Mouse (Mus musculus) lung, embryonic 15.5 days (tissue): ENCODE data around the gene Pla2g2c. TPM values are rescaled to one million over a fixed set of nuclear protein-coding genes. Genes with fewer than 3 reads are reported as not detected.

Experiments used
- ATAC-seq: fragments of 200-750 bp; cut with Nextera tagmentation; 2 replicates; pipeline ENCODE4 v1.8.0; 2017; ENCODE audit warnings: moderate number of reproducible peaks, borderline replicate concordance; ENCODE audit not compliant: low FRiP score, low TSS enrichment; ENCODE audit errors: extremely low read depth
- H3K27ac ChIP-seq: fragments of 300-500 bp; sonication (generic); 2 replicates; pipeline ENCODE4 v1.5.1; 2015; ENCODE audit warnings: moderate library complexity, mild to moderate bottlenecking, inconsistent platforms
- H3K27me3 ChIP-seq: fragments of 300-500 bp; sonication (generic); 2 replicates; pipeline ENCODE4 v1.6.1; 2015; ENCODE audit warnings: inconsistent platforms
- H3K36me3 ChIP-seq: fragments of 300-500 bp; sonication (generic); 2 replicates; pipeline ENCODE4 v1.6.1; 2015; ENCODE audit warnings: inconsistent platforms
- H3K4me1 ChIP-seq: fragments of 300-500 bp; sonication (generic); 2 replicates; pipeline ENCODE4 v1.6.1; 2015; ENCODE audit warnings: inconsistent platforms
- H3K4me2 ChIP-seq: fragments of 300-500 bp; sonication (generic); 2 replicates; pipeline ENCODE4 v1.6.1; 2015; ENCODE audit warnings: inconsistent platforms, mild to moderate bottlenecking, moderate library complexity
- H3K4me3 ChIP-seq: fragments of 300-500 bp; sonication (generic); 2 replicates; pipeline ENCODE4 v1.5.1; 2015; ENCODE audit warnings: mild to moderate bottlenecking, inconsistent platforms
- H3K9ac ChIP-seq: fragments of 300-500 bp; sonication (generic); 2 replicates; pipeline ENCODE4 v1.6.1; 2015; ENCODE audit warnings: inconsistent platforms
- H3K9me3 ChIP-seq: fragments of 300-500 bp; sonication (generic); 2 replicates; pipeline ENCODE4 v1.6.1; 2016; ENCODE audit warnings: inconsistent platforms
- WGBS: fragments of 180-500 bp; shearing (Covaris S2); methylation state at CpG from one replicate; pipeline ENCODE4 v1.1.7; 2015; 5-methylcytosine and 5-hydroxymethylcytosine counted together
- polyA plus RNA-seq: library from polyadenylated mRNA; unstranded; fragments of >200 nt; fragmentation: Nextera tagmentation; extraction: Ambion mirVana; gene quantifications from 2 replicates; pipeline ENCODE4 v1.2.1, GENCODE M21; 2015

Gene Pla2g2c
- 0.13 and 0.30 TPM in 2 replicates for polyA plus RNA-seq

DNA sequence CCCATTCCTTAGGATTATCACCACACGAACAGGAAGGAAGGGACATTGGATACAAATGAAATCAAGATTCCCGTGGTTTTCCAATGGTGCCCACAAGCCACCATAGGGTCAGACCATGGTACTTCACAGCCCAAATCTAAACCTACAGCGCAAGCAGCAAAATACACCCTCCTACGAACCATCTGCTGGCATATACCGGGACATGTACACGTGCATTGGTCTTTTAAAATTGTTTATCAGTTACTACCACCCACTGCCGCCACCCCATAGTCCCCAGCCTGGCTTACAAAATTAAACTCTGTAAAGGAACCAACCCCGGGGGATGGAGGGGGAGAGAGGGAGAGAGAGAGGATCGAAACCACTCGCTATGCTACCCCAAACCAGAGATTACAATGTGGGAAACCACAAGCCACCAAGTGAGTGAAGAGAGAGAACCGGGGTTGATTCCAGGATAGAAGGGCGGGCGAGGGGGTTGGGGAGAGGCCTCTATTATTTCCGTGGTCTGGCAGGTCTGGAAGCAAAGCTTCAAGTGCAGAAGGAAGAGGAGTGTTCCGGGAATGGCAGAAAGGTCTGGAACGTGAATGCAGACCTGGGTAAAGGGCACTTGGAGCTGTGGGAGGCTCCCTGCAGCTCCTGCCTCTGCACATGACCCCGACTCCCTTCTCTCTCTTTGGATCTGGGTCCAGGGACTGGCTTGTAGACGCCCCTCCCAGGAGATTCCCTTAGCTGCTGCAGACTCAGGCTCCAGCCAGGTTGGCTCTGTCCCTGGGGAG is at the start of gene Pla2g2c:
Gene Pla2g2c (plus strand): TSS at position 439 of the 773 bp plus-strand sequence.
- Histone ChIP-seq H3K27me3 (peaks cover 14% of the 10 kb centered on the region; the same call in 1 of the 2 replicates), H3K9ac (peak within 1 kb of the TSS; percentile 23; the same call in 1 of the 2 replicates), H3K27ac (peak within 1 kb of the TSS; percentile 51), H3K9me3 (no peaks in the 10 kb centered on the region), H3K36me3 (no peaks in the 10 kb centered on the region), H3K4me3 (peak within 1 kb of the TSS; percentile 26), H3K4me1 (peaks cover 48% of the 10 kb centered on the region), H3K4me2 (peak within 1 kb of the TSS; percentile 54)
- 34% methylated on average over 18 of the region's 18 CpGs for WGBS
- no peak for ATAC-seq

DNA sequence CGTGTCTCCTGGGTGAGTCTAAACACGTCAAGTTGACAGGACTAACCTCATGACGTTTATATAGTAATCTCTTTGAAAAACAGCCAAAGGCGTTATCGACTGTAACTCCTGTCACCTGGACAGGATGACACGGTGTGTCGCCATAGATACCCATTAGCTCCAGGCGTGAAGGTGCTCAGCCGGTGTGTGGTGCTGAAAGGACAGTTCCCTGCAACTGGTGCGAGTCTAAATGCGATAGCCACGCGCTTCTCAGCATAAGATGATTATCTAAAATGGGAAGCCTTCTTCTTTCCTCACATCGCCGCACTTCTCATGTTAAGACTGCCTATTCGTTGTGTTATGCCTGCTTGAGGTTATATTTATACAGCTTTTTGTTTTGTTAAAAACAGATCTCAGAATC is 48.1 kb upstream of the Pla2g2c start:
- WGBS: 9% methylated on average over 16 of the region's 16 CpGs
- Histone ChIP-seq H3K4me2 (no peak overlapping the region), H3K9me3 (no peaks in the 10 kb centered on the region), H3K27me3 (peaks cover 6% of the 10 kb centered on the region), H3K27ac (no peak overlapping the region), H3K9ac (no peak overlapping the region), H3K4me1 (peaks cover 3% of the 10 kb centered on the region; the same call in 1 of the 2 replicates), H3K36me3 (no peaks in the 10 kb centered on the region), H3K4me3 (no peak overlapping the region)
- no peak for ATAC-seq

DNA sequence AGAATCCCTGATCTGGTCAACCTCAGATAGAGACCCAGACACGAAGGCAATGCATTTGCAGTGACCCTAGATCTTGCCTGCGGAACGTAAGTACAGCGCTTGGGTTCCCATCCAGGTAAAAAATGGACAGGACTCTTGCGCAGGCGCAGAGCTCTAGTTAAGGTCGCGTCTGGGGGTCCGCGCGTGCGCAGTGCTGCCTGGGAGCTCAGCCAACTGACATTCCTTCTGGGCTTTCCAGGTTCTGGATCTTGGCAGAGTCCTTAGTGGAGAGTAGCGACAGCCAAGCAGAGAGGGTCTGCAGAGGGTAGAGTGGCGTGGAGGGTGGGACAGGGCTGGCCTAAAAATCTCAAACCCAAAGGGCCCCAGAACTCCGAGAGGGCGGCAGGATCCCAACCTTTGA is 47.0 kb upstream of the Pla2g2c start:
- Histone ChIP-seq H3K9me3 (no peaks in the 10 kb centered on the region), H3K4me1 (peaks cover 3% of the 10 kb centered on the region; the same call in 1 of the 2 replicates), H3K36me3 (no peaks in the 10 kb centered on the region), H3K4me2 (no peak overlapping the region), H3K4me3 (no peak overlapping the region), H3K27me3 (peaks cover 6% of the 10 kb centered on the region), H3K27ac (no peak overlapping the region), H3K9ac (no peak overlapping the region)
- 21% methylated on average over 16 of the region's 16 CpGs for WGBS
- ATAC-seq: no peak

DNA sequence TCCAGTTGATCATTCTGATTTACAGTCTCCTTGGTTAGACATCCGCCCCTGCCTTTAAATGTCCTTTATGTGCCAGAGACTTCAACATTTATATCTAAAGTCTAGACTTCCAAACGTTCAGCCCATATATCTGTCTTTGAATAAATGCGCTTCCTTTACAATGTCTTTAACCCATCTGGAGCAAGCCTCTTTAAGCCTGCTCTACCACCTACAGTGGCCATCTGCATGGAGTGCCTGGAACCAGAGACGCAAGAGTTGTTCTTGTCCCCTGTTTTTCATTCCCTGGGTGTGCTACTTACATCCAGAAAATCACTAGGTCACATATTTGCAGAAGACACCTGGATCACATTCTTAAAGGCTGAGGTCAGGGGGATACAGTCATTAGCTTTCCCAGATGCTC is 44.5 kb upstream of the Pla2g2c start:
- Histone ChIP-seq H3K27me3 (peaks cover 6% of the 10 kb centered on the region), H3K4me3 (no peak overlapping the region), H3K9me3 (no peaks in the 10 kb centered on the region), H3K4me2 (no peak overlapping the region), H3K36me3 (no peaks in the 10 kb centered on the region), H3K27ac (no peak overlapping the region), H3K4me1 (peaks cover 3% of the 10 kb centered on the region; the same call in 1 of the 2 replicates), H3K9ac (no peak overlapping the region)
- no peak for ATAC-seq
- WGBS: 69% methylated on average over 4 of the region's 4 CpGs

DNA sequence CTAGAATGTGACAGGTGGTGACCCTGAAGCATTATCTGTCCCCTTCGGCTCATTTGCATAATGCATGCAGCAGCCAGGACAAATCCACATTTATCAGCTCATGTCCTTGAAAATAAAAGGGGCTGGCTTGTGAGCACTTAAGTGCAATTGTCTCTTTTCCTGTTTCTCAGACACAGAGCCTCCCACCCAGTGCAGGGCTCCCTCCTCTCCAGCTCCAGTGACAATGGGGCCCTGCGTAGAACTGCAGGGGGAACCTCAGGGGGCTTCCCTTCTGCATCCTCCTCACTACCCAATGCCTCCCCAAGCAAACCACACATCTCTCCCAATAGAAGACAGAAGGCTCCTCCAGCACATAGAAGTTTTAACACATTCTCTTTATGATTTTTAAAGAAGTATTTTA is 41.8 kb upstream of the Pla2g2c start:
- H3K9me3 ChIP-seq: no peaks in the 10 kb centered on the region
- no peaks in the 10 kb centered on the region for H3K36me3 ChIP-seq
- H3K4me1 ChIP-seq: no peaks in the 10 kb centered on the region
- ATAC-seq: no peak
- no peak overlapping the region for H3K27ac ChIP-seq
- H3K4me3 ChIP-seq: no peak overlapping the region
- no peak overlapping the region for H3K9ac ChIP-seq
- 64% methylated on average over 2 of the region's 2 CpGs for WGBS
- no peaks in the 10 kb centered on the region for H3K27me3 ChIP-seq
- H3K4me2 ChIP-seq: no peak overlapping the region

DNA sequence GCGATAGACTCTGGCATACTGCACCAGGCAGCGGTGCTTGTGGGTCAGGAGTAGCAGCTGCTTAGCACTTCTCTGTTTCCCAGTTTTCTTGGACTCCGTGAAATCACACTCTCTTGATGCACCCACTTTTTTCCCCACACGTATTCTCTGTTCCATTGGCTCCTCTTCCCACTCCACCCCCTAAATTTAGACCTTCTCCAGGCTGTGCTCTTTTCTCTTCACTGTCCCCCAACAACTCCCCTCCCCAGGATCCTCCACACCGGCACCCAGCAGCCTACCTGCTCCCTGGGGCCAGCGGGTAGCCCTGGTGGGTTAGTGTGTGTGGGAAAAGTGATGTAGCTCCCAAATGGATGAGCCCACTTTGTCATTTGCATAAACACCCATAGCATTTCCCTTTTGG is 38.8 kb upstream of the Pla2g2c start:
- Histone ChIP-seq H3K4me2 (no peak overlapping the region), H3K9ac (no peak overlapping the region), H3K27me3 (peaks cover 22% of the 10 kb centered on the region), H3K4me1 (no peaks in the 10 kb centered on the region), H3K36me3 (no peaks in the 10 kb centered on the region), H3K4me3 (no peak overlapping the region), H3K27ac (no peak overlapping the region), H3K9me3 (no peaks in the 10 kb centered on the region)
- no peak for ATAC-seq
- WGBS: 62% methylated on average over 6 of the region's 6 CpGs

DNA sequence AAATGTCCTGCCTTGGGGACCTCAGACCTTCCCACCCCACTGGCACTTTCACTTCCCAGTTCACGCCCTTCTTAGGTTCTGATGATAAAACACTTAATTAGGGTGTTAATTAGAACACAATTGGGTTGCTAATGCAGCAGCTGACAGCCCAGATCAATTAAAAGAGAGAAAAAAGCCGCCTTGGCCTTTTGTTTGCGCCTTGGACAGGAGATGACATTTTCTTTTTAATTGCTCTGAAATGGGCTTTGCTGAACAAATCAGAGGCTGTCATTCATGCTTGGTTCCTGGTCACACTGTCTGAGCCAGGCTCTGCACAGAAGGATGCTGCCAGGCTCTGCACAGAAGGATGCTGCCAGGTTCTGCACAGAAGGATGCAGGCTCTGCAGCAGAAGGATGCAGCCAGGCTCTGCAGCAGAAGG is 35.5 kb upstream of the Pla2g2c start:
- H3K4me1 ChIP-seq: peaks cover 8% of the 10 kb centered on the region; the same call in 1 of the 2 replicates
- WGBS: 32% methylated on average over 3 of the region's 3 CpGs
- H3K4me3 ChIP-seq: no peak overlapping the region
- H3K9me3 ChIP-seq: no peaks in the 10 kb centered on the region
- ATAC-seq: no peak
- no peak overlapping the region for H3K9ac ChIP-seq
- H3K36me3 ChIP-seq: no peaks in the 10 kb centered on the region
- H3K4me2 ChIP-seq: no peak overlapping the region
- H3K27ac ChIP-seq: no peak overlapping the region
- peaks cover 36% of the 10 kb centered on the region for H3K27me3 ChIP-seq

DNA sequence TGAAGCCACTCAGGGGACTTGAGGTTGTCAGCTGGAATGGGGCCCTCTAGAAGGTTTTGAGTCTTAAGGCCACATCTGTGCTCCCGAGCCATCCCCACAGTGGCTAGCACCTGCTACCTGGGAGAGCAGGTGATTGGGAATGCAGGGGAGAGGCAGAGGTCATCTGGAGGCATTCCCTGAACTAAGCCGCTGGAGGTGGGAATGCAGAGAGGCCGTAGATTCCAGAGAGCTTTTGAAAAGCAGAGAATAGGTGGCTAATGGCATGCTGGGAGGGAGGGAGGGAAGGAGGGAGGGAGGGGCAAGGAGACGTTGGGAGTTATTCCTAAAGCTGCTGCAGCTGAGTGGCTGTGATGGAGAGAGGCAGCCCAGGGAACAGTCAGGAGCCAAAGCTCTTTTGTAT is 34.0 kb upstream of the Pla2g2c start:
- 4% methylated on average over 4 of the region's 4 CpGs for WGBS
- ATAC-seq: no peak
- peaks cover 36% of the 10 kb centered on the region for H3K27me3 ChIP-seq

DNA sequence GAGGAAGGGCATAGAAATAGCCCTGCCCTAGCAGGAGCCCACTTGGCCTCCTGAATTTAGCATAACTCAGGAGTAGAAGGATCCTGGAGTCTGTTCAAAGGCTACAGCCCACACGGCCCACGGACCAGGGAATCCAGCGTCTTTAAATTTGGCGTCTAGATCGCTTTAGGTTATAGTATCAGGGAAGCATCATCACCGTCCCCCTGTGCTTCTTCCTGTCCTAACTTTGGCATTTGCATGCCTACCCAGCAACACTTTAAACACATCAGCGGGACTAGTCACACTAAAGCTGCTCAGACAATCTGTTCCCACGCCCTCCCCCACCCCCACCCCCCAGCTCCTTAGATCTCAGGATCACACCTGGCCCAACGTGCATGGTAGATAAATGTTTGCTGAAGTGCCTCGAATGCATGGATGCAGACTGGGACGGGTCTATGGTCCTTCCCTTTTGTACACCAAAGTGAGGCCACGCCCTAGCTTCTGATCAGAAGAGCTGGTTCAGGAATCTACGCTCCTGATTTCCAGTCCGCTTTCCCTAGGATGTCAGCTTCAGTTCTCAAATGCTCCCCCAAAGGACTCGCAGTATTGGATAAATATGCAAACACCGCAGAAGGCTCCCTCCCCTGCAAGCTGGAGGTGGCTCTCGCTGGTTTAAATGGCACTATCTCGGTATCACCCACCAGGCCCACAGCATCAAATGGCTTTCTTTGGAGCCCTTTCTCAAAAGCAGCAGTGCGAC is 33.0 kb upstream of the Pla2g2c start:
- Histone ChIP-seq H3K4me2 (no peak overlapping the region), H3K9ac (no peak overlapping the region), H3K4me1 (peaks cover 8% of the 10 kb centered on the region; the same call in 1 of the 2 replicates), H3K27ac (no peak overlapping the region), H3K36me3 (no peaks in the 10 kb centered on the region), H3K4me3 (no peak overlapping the region), H3K27me3 (peaks cover 36% of the 10 kb centered on the region), H3K9me3 (no peaks in the 10 kb centered on the region)
- no peak for ATAC-seq
- 7% methylated on average over 19 of the region's 19 CpGs for WGBS

More for the DNA sequence above, 34.0 kb upstream of the Pla2g2c start:
- H3K4me3 ChIP-seq: no peak overlapping the region
- H3K27ac ChIP-seq: no peak overlapping the region
- no peaks in the 10 kb centered on the region for H3K9me3 ChIP-seq
- H3K4me1 ChIP-seq: peaks cover 8% of the 10 kb centered on the region; the same call in 1 of the 2 replicates
- no peaks in the 10 kb centered on the region for H3K36me3 ChIP-seq
- no peak overlapping the region for H3K4me2 ChIP-seq
- H3K9ac ChIP-seq: no peak overlapping the region

DNA sequence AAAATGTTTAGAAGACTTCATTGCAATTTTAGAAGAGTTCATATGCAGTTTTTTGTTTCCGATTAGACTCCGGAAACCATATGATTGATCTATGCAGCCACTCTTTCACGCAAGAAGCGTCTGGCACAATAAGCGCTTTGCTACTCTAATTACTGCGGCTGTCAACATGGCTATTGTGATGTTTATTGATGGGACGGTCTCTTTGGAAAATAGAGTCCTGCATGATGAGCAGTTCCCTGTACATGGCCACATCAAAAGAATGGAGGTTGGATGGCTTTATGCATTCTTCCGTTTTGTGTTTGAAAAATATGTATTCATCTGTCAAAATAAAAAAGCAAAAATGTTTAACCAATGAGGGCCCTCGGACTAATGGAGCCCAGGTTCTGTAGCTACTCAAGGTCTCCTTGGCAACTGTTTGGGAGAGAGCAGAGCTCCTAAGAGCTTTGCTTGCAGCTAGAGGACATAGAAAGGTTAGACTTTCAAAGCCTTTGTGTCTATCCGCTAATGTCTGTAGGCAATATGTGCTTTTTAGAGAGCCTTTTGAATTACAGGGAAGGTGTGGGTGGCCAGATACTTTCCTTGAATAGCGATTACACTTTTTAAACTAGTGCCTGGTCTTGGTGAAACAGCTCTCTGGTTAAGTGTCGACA is 31.4 kb upstream of the Pla2g2c start:
- H3K27ac ChIP-seq: no peak overlapping the region
- WGBS: 62% methylated on average over 12 of the region's 12 CpGs
- peaks cover 36% of the 10 kb centered on the region for H3K27me3 ChIP-seq
- H3K9ac ChIP-seq: no peak overlapping the region
- H3K9me3 ChIP-seq: no peaks in the 10 kb centered on the region
- no peak for ATAC-seq
- H3K4me1 ChIP-seq: peaks cover 8% of the 10 kb centered on the region; the same call in 1 of the 2 replicates
- H3K36me3 ChIP-seq: no peaks in the 10 kb centered on the region
- no peak overlapping the region for H3K4me2 ChIP-seq
- no peak overlapping the region for H3K4me3 ChIP-seq

DNA sequence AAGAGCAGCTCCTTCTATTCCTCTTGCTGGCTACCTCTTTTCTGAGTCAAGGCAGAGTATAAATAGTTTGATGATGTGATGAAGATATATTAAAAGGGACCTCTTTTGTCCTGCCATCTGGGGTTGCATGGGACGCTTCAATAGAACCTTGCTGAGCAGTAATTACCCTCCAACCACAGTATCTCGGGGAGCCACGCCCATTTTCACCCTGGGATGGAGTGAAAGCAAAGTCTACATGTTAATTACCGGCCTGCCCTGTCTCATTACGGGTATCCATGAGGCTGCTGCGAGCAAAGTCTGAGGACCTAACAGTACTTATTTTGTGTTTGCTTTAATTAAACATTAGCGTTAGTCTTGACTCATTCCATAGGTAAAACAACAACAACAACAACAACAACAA is 27.9 kb upstream of the Pla2g2c start:
- ATAC-seq: no peak
- 37% methylated on average over 7 of the region's 7 CpGs for WGBS
- Histone ChIP-seq H3K4me2 (no peak overlapping the region), H3K27me3 (peaks cover 4% of the 10 kb centered on the region; the same call in 1 of the 2 replicates), H3K27ac (no peak overlapping the region), H3K4me1 (peaks cover 3% of the 10 kb centered on the region; the same call in 1 of the 2 replicates), H3K4me3 (no peak overlapping the region), H3K36me3 (no peaks in the 10 kb centered on the region), H3K9ac (no peak overlapping the region), H3K9me3 (no peaks in the 10 kb centered on the region)
